Mouse (Mus musculus) forebrain, postnatal 0 days (tissue): ENCODE measurements around the gene Trappc6b. TPM values are rescaled to one million over a fixed set of nuclear protein-coding genes. Genes with fewer than 3 reads are reported as not detected.
A peak's percentile ranks its signal among the peaks of the same experiment; 100 is the strongest.

Experiments
- ATAC-seq: fragments of 200-750 bp; cut with Nextera tagmentation; 2 replicates; pipeline ENCODE4 v1.8.0; 2017; ENCODE audit warnings: mild to moderate bottlenecking, moderate library complexity
- DNase-seq: peaks from one replicate; pipeline ENCODE4 v3.0.0-alpha.2; 2015
- H3K27ac ChIP-seq: fragments of 300-500 bp; sonication (generic); 2 replicates; pipeline ENCODE4 v1.5.1; 2014; ENCODE audit warnings: low read depth, mild to moderate bottlenecking, antibody characterized with exemption, low read length, moderate library complexity, mixed read lengths
- H3K27me3 ChIP-seq: fragments of 300-500 bp; sonication (generic); 2 replicates; pipeline ENCODE4 v1.6.1; 2014; ENCODE audit warnings: mild to moderate bottlenecking, low read length, mixed read lengths; ENCODE audit not compliant: insufficient read depth
- H3K36me3 ChIP-seq: fragments of 300-500 bp; sonication (generic); 2 replicates; pipeline ENCODE4 v1.6.1; 2014; ENCODE audit warnings: mild to moderate bottlenecking, moderate library complexity; ENCODE audit not compliant: insufficient read depth
- H3K4me1 ChIP-seq: fragments of 300-500 bp; sonication (generic); 2 replicates; pipeline ENCODE4 v1.6.1; 2014; ENCODE audit warnings: antibody characterized with exemption; ENCODE audit not compliant: insufficient read depth
- H3K4me2 ChIP-seq: fragments of 300-500 bp; sonication (generic); 2 replicates; pipeline ENCODE4 v1.6.1; 2014; ENCODE audit warnings: low read depth, mild to moderate bottlenecking, moderate library complexity
- H3K4me3 ChIP-seq: fragments of 300-500 bp; sonication (generic); 2 replicates; pipeline ENCODE4 v1.5.1; 2014; ENCODE audit warnings: low read depth, low read length, mixed read lengths
- H3K9ac ChIP-seq: fragments of 300-500 bp; sonication (generic); 2 replicates; pipeline ENCODE4 v1.6.1; 2014; ENCODE audit warnings: mild to moderate bottlenecking
- H3K9me3 ChIP-seq: fragments of 300-500 bp; sonication (generic); 2 replicates; pipeline ENCODE4 v1.6.1; 2016; ENCODE audit warnings: low read length
- CTCF ChIP-seq: sonication (generic); IDR thresholded peaks from 2 replicates; pipeline ENCODE4 v1.5.1; 2016; ENCODE audit warnings: antibody characterized with exemption, control low read depth, low read depth
- WGBS: fragments of 180-500 bp; shearing (Covaris S2); extraction: QIAGEN DNeasy Blood & Tissue Kit; methylation state at CpG from one replicate; pipeline ENCODE4 v1.1.7; 2014; 5-methylcytosine and 5-hydroxymethylcytosine counted together
- polyA plus RNA-seq: library from polyadenylated mRNA; unstranded; fragments of >200 nt; fragmentation: Nextera tagmentation; extraction: Ambion mirVana; gene quantifications from 2 replicates; pipeline ENCODE4 v1.2.1, GENCODE M21; 2015
- total RNA-seq: library from RNA; depleted of rRNA; stranded (reverse); fragments of >200 nt; gene quantifications from 2 replicates; pipeline ENCODE4 v1.2.3, GENCODE M21; 2014

Gene Trappc6b
- total and polyA plus RNA-seq, 2 experiments from 2014 or later: 68.3 to 178 TPM

DNA sequence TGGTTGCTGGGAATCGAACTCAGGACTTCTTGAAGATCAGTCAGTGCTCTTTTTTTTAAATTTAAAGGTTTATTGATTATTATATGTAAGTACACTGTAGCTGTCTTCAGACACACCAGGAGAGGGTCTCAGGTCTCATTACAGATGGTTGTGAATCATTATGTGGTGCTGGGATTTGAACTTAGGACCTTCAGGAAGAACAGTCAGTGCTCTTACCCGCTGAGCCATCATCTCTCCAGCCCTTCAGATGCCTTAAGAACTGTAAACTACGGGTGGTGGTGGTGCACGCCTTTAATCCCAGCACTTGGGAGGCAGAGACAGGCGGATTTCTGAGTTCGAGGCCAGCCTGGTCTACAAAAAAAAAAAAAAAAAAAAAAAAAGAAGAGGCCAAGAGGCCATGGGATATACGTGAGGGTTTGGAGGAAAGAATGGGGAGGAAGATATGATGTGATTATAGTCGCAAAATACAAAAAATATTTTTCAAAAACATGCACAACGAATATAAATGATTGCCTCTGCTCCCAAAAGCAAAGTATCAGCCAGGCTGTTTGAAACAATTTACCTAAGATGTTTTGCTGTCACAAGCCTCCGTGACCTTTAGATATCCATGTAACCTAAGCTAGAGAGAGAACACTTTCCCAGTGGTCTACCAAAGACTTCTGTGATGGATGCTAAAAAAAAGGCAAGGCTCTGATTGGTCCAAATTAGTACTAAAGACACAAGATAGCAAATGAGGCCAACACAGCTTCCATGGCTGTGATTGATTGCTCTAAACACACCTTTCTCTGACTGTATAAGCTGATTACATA is 21.9 kb downstream of the Trappc6b start:
- Histone ChIP-seq H3K27me3 (no peaks in the 10 kb centered on the region), H3K4me1 (no peaks in the 10 kb centered on the region), H3K36me3 (peaks cover 17% of the 10 kb centered on the region), H3K9ac (no peak overlapping the region), H3K27ac (peak overlapping the region; percentile 30; the same call in 1 of the 2 replicates), H3K4me2 (no peak overlapping the region), H3K4me3 (no peak overlapping the region), H3K9me3 (no peaks in the 10 kb centered on the region)
- TF ChIP-seq CTCF: no peak
- WGBS: 69% methylated on average over 10 of the region's 10 CpGs
- no peak for DNase-seq
- no peak; the same call in 1 of the 2 replicates for ATAC-seq

- 71% methylated on average over 5 of the region's 5 CpGs for WGBS
- no peak for DNase-seq
- Histone ChIP-seq H3K36me3 (no peaks in the 10 kb centered on the region), H3K4me3 (no peak overlapping the region), H3K9ac (no peak overlapping the region), H3K27ac (no peak overlapping the region), H3K4me2 (no peak overlapping the region), H3K4me1 (no peaks in the 10 kb centered on the region), H3K27me3 (no peaks in the 10 kb centered on the region), H3K9me3 (no peaks in the 10 kb centered on the region)
- no peak for TF ChIP-seq CTCF
- ATAC-seq: no peak
Observed at GRCm38 (mm10) chr12:59032101-59032500, 29.2 kb downstream of the Trappc6b start.

GRCm38 (mm10) chr12:59021306-59021705 is 40.0 kb downstream of the Trappc6b start:
- TF ChIP-seq CTCF: no peak
- H3K9me3 ChIP-seq: no peaks in the 10 kb centered on the region
- no peaks in the 10 kb centered on the region for H3K4me1 ChIP-seq
- H3K4me3 ChIP-seq: no peak overlapping the region
- no peak overlapping the region for H3K27ac ChIP-seq
- no peaks in the 10 kb centered on the region for H3K27me3 ChIP-seq
- no peak overlapping the region for H3K9ac ChIP-seq
- H3K36me3 ChIP-seq: peaks cover 25% of the 10 kb centered on the region
- H3K4me2 ChIP-seq: no peak overlapping the region
- WGBS: 90% methylated on average over 4 of the region's 4 CpGs
- DNase-seq (no peak), ATAC-seq (no peak)

DNA sequence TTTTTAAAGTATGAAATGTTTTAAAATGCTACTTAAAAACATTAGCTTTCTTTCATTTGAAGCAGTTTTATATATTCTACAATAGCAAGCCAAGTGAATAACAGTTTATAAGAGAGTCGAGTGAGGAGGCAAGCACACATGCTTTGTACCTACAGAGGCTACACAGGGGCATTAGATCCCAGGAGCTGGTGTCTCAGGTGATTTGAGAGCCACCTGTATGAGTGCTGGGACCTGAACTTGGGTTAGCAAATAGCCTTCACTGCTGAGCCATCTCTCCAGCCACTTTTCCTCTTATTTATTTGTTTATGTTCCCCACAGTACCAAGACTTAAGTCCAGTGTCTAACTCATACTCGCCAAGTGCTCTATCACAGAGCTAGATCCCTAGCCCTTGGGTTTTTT is 41.4 kb downstream of the Trappc6b start:
- no peak overlapping the region for H3K4me2 ChIP-seq
- ATAC-seq (no peak), DNase-seq (no peak)
- no peak for TF ChIP-seq CTCF
- H3K9me3 ChIP-seq: no peaks in the 10 kb centered on the region
- 89% methylated on average over 2 of the region's 2 CpGs for WGBS
- no peaks in the 10 kb centered on the region for H3K27me3 ChIP-seq
- H3K4me1 ChIP-seq: no peaks in the 10 kb centered on the region
- peaks cover 25% of the 10 kb centered on the region for H3K36me3 ChIP-seq
- no peak overlapping the region for H3K9ac ChIP-seq
- no peak overlapping the region for H3K4me3 ChIP-seq
- H3K27ac ChIP-seq: no peak overlapping the region

DNA sequence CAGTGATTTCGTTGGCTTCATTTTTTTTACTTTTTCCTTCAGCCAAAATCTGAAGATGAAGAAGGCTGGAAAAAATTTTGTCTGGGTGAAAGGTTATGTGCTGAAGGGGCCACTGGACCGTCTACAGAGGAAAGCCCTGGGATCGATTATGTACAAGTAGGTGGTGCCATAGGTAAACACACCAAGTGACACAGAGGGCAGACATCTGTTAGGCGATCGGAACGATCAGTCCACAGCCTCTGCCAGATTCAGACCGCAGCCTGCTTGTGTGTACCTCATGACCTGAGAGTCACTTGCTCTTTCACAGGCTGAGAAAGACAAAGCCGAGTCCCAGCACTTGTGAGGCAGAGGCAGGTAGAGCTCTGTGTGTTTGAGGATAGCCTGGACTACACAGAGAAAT is 43.3 kb downstream of the Trappc6b start:
- TF ChIP-seq CTCF: no peak
- no peak for DNase-seq
- H3K27me3 ChIP-seq: no peaks in the 10 kb centered on the region
- no peak overlapping the region for H3K4me3 ChIP-seq
- no peak overlapping the region for H3K4me2 ChIP-seq
- no peak overlapping the region for H3K27ac ChIP-seq
- 93% methylated on average over 8 of the region's 8 CpGs for WGBS
- no peaks in the 10 kb centered on the region for H3K9me3 ChIP-seq
- no peak overlapping the region for H3K9ac ChIP-seq
- ATAC-seq: no peak
- peaks cover 25% of the 10 kb centered on the region for H3K36me3 ChIP-seq
- peaks cover 5% of the 10 kb centered on the region; the same call in 1 of the 2 replicates for H3K4me1 ChIP-seq

DNA sequence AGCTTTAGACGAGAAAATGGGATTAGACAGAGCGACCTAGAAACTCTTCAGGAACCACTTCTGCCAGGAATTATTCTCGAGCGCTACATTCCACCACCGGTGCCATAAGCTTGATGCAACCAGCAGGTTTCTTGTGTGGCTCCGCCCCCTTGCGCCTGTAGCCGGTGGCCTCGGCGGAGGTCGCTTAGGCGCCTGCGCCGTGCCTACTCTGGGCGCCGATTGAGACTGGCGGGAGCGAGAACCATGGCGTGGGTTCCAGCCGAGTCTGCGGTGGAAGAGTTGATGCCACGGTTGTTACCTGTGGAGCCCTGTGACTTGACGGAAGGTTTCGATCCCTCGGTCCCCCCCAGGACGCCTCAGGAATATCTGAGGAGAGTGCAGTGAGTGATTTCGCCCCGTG is 48.0 kb downstream of the Trappc6b start, which contains the start of gene Gemin2:
TSS of gene Gemin2 (plus strand) at position 160 of the 400 bp plus-strand sequence.
- Histone ChIP-seq H3K36me3 (0 out of 2 replicates have a peak, but pooled peaks cover 4% of the 10 kb centered on the region), H3K4me2 (peak within 1 kb of the TSS; percentile 84), H3K4me1 (peaks cover 22% of the 10 kb centered on the region; the same call in 1 of the 2 replicates), H3K27me3 (no peaks in the 10 kb centered on the region), H3K9me3 (no peaks in the 10 kb centered on the region), H3K4me3 (peak within 1 kb of the TSS; percentile 90), H3K9ac (peak within 1 kb of the TSS; percentile 82), H3K27ac (peak within 1 kb of the TSS; percentile 42; the same call in 1 of the 2 replicates)
- DNase-seq: peak; percentile 86
- peak; percentile 74 for ATAC-seq
- under 1% methylated on average over 28 of the region's 28 CpGs for WGBS
- peak; percentile 40 for TF ChIP-seq CTCF

DNA sequence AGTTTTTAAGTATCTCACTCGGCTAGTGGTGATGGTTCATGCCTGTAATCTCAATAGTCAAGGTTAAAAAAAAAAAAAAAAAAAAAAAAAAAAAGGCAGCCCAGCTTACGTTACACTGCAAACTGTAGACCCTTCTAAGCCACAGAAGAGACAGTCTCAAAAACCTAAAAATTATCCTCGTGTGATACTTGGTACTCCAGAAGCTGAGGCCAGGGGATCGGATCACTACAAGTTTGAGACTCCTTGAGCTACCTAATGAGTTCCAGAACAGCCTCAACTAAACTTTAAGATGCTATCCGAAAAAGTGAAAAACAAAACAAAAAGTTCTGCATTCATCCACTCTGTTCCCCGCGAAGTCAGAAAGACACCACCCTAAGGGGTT is 48.6 kb downstream of the Trappc6b start:
- no peaks in the 10 kb centered on the region for H3K27me3 ChIP-seq
- H3K4me3 ChIP-seq: peak overlapping the region; percentile 90
- no peak for TF ChIP-seq CTCF
- H3K4me2 ChIP-seq: peak overlapping the region; percentile 84
- no peak overlapping the region for H3K27ac ChIP-seq
- no peak overlapping the region for H3K9ac ChIP-seq
- 2% methylated on average over 7 of the region's 7 CpGs for WGBS
- no peaks in the 10 kb centered on the region for H3K9me3 ChIP-seq
- 0 out of 2 replicates have a peak, but pooled peaks cover 2% of the 10 kb centered on the region for H3K36me3 ChIP-seq
- ATAC-seq (no peak), DNase-seq (peak; percentile 3)
- H3K4me1 ChIP-seq: peaks cover 22% of the 10 kb centered on the region; the same call in 1 of the 2 replicates
